Mouse (Mus musculus): ENCODE data around the gene 1700015F17Rik. TPM values are rescaled to one million over a fixed set of nuclear protein-coding genes. Genes with fewer than 3 reads are reported as not detected.

The 1700015F17Rik gene
- polyA plus RNA-seq, 1 experiment from 2014 or later = not detected

GRCm38 (mm10) chr5:5494269-5495005, 15.5 kb upstream of the 1700015F17Rik start:
- Histone ChIP-seq H3K27me3 (ENCODE audit: low read depth, poor library complexity, severe bottlenecking) (peaks cover 8% of the 10 kb centered on the region; the same call in 1 of the 2 replicates), H3K9me3 (replicated peaks) (no peaks in the 10 kb centered on the region), H3K4me3 (no peak overlapping the region), H3K4me1 (no peaks in the 10 kb centered on the region), H3K27ac (no peak overlapping the region), H3K36me3 (no peaks in the 10 kb centered on the region)
- peak; percentile 42 for DNase-seq (ENCODE audit: low spot score)
- WGBS = 41% methylated on average over 16 of the region's 16 CpGs

GRCm38 (mm10) chr5:5492163-5492562, 13.2 kb upstream of the 1700015F17Rik start:
- no peaks in the 10 kb centered on the region for H3K9me3 ChIP-seq (replicated peaks)
- no peaks in the 10 kb centered on the region for H3K36me3 ChIP-seq
- no peak overlapping the region for H3K4me3 ChIP-seq
- 92% methylated on average over 4 of the region's 4 CpGs for WGBS
- DNase-seq (ENCODE audit: low spot score) = no peak
- H3K27me3 ChIP-seq (ENCODE audit: low read depth, poor library complexity, severe bottlenecking) = peaks cover 8% of the 10 kb centered on the region; the same call in 1 of the 2 replicates
- H3K27ac ChIP-seq = no peak overlapping the region
- no peaks in the 10 kb centered on the region for H3K4me1 ChIP-seq

- no peaks in the 10 kb centered on the region for H3K9me3 ChIP-seq (replicated peaks)
- H3K27me3 ChIP-seq (ENCODE audit: low read depth, poor library complexity, severe bottlenecking) = no peaks in the 10 kb centered on the region
- H3K27ac ChIP-seq = no peak overlapping the region
- no peaks in the 10 kb centered on the region for H3K4me1 ChIP-seq
- H3K36me3 ChIP-seq = no peaks in the 10 kb centered on the region
- H3K4me3 ChIP-seq = no peak overlapping the region
- 48% methylated on average over 3 of the region's 3 CpGs for WGBS
- DNase-seq (ENCODE audit: low spot score) = no peak
Observed at GRCm38 (mm10) chr5:5486071-5486470, 7.1 kb upstream of the 1700015F17Rik start.

GRCm38 (mm10) chr5:5483254-5483858, 4.4 kb upstream of the 1700015F17Rik start:
- Histone ChIP-seq H3K9me3 (replicated peaks) (no peaks in the 10 kb centered on the region), H3K4me3 (no peak overlapping the region), H3K4me1 (no peaks in the 10 kb centered on the region), H3K36me3 (no peaks in the 10 kb centered on the region), H3K27me3 (ENCODE audit: low read depth, poor library complexity, severe bottlenecking) (no peaks in the 10 kb centered on the region), H3K27ac (no peak overlapping the region)
- 77% methylated on average over 9 of the region's 9 CpGs for WGBS
- no peak for DNase-seq (ENCODE audit: low spot score)

GRCm38 (mm10) chr5:5481662-5482061, 2.7 kb upstream of the 1700015F17Rik start:
- no peak overlapping the region for H3K27ac ChIP-seq
- H3K36me3 ChIP-seq = no peaks in the 10 kb centered on the region
- H3K9me3 ChIP-seq (replicated peaks) = no peaks in the 10 kb centered on the region
- WGBS = 6% methylated on average over 1 of the region's 1 CpGs
- H3K27me3 ChIP-seq (ENCODE audit: low read depth, poor library complexity, severe bottlenecking) = no peaks in the 10 kb centered on the region
- H3K4me3 ChIP-seq = no peak overlapping the region
- H3K4me1 ChIP-seq = no peaks in the 10 kb centered on the region
- no peak for DNase-seq (ENCODE audit: low spot score)

GRCm38 (mm10) chr5:5476133-5476532, 2.8 kb downstream of the 1700015F17Rik start:
- no peak for DNase-seq (ENCODE audit: low spot score)
- no peaks in the 10 kb centered on the region for H3K9me3 ChIP-seq (replicated peaks)
- no peaks in the 10 kb centered on the region for H3K36me3 ChIP-seq
- H3K27me3 ChIP-seq (ENCODE audit: low read depth, poor library complexity, severe bottlenecking) = no peaks in the 10 kb centered on the region
- H3K4me3 ChIP-seq = no peak overlapping the region
- no peaks in the 10 kb centered on the region for H3K4me1 ChIP-seq
- H3K27ac ChIP-seq = no peak overlapping the region
- 90% methylated on average over 4 of the region's 4 CpGs for WGBS

GRCm38 (mm10) chr5:5465256-5465655, 13.7 kb downstream of the 1700015F17Rik start:
- Histone ChIP-seq H3K36me3 (no peaks in the 10 kb centered on the region), H3K4me1 (no peaks in the 10 kb centered on the region), H3K27me3 (ENCODE audit: low read depth, poor library complexity, severe bottlenecking) (no peaks in the 10 kb centered on the region), H3K4me3 (no peak overlapping the region), H3K27ac (no peak overlapping the region), H3K9me3 (replicated peaks) (no peaks in the 10 kb centered on the region)
- DNase-seq (ENCODE audit: low spot score) = no peak
- 75% methylated on average over 1 of the region's 1 CpGs for WGBS

GRCm38 (mm10) chr5:5431746-5432438, 47.1 kb downstream of the 1700015F17Rik start:
- Histone ChIP-seq H3K27ac (no peak overlapping the region), H3K36me3 (no peaks in the 10 kb centered on the region), H3K27me3 (ENCODE audit: low read depth, poor library complexity, severe bottlenecking) (no peaks in the 10 kb centered on the region), H3K4me1 (no peaks in the 10 kb centered on the region), H3K4me3 (no peak overlapping the region), H3K9me3 (replicated peaks) (no peaks in the 10 kb centered on the region)
- WGBS = 80% methylated on average over 5 of the region's 5 CpGs
- no peak for DNase-seq (ENCODE audit: low spot score)

- Histone ChIP-seq H3K9me3 (replicated peaks) (0 out of 2 replicates have a peak, but pooled peaks cover 2% of the 10 kb centered on the region), H3K4me1 (no peaks in the 10 kb centered on the region), H3K4me3 (no peak overlapping the region), H3K36me3 (no peaks in the 10 kb centered on the region), H3K27ac (no peak overlapping the region), H3K27me3 (ENCODE audit: low read depth, poor library complexity, severe bottlenecking) (no peaks in the 10 kb centered on the region)
- 80% methylated on average over 6 of the region's 6 CpGs for WGBS
- DNase-seq (ENCODE audit: low spot score) = no peak
Observed at GRCm38 (mm10) chr5:5423723-5424171, 55.2 kb downstream of the 1700015F17Rik start.

GRCm38 (mm10) chr5:5423081-5423480, 55.9 kb downstream of the 1700015F17Rik start:
- Histone ChIP-seq H3K27me3 (ENCODE audit: low read depth, poor library complexity, severe bottlenecking) (no peaks in the 10 kb centered on the region), H3K36me3 (no peaks in the 10 kb centered on the region), H3K4me1 (no peaks in the 10 kb centered on the region), H3K4me3 (no peak overlapping the region), H3K27ac (no peak overlapping the region), H3K9me3 (replicated peaks) (0 out of 2 replicates have a peak, but pooled peaks cover 2% of the 10 kb centered on the region)
- 97% methylated on average over 4 of the region's 4 CpGs for WGBS
- DNase-seq (ENCODE audit: low spot score) = no peak

GRCm38 (mm10) chr5:5421439-5421838, 57.5 kb downstream of the 1700015F17Rik start:
- H3K4me1 ChIP-seq = no peaks in the 10 kb centered on the region
- H3K27me3 ChIP-seq (ENCODE audit: low read depth, poor library complexity, severe bottlenecking) = no peaks in the 10 kb centered on the region
- WGBS = 90% methylated on average over 2 of the region's 2 CpGs
- H3K4me3 ChIP-seq = no peak overlapping the region
- no peaks in the 10 kb centered on the region for H3K36me3 ChIP-seq
- DNase-seq (ENCODE audit: low spot score) = no peak
- no peak overlapping the region for H3K27ac ChIP-seq
- H3K9me3 ChIP-seq (replicated peaks) = 0 out of 2 replicates have a peak, but pooled peaks cover 2% of the 10 kb centered on the region

GRCm38 (mm10) chr5:5419992-5420455, 58.9 kb downstream of the 1700015F17Rik start, which contains the start of gene Cdk14:
Gene Cdk14, minus strand, starts transcription at chr5:5420312.
- H3K4me3 ChIP-seq = no peak within 1 kb of the TSS
- 87% methylated on average over 9 of the region's 9 CpGs for WGBS
- no peaks in the 10 kb centered on the region for H3K27me3 ChIP-seq (ENCODE audit: low read depth, poor library complexity, severe bottlenecking)
- DNase-seq (ENCODE audit: low spot score) = no peak
- H3K4me1 ChIP-seq = no peaks in the 10 kb centered on the region
- H3K36me3 ChIP-seq = no peaks in the 10 kb centered on the region
- H3K27ac ChIP-seq = no peak within 1 kb of the TSS
- H3K9me3 ChIP-seq (replicated peaks) = 0 out of 2 replicates have a peak, but pooled peaks cover 2% of the 10 kb centered on the region

GRCm38 (mm10) chr5:5419253-5419652, 59.7 kb downstream of the 1700015F17Rik start:
- Histone ChIP-seq H3K36me3 (no peaks in the 10 kb centered on the region), H3K9me3 (replicated peaks) (0 out of 2 replicates have a peak, but pooled peaks cover 2% of the 10 kb centered on the region), H3K27ac (no peak overlapping the region), H3K4me3 (no peak overlapping the region), H3K27me3 (ENCODE audit: low read depth, poor library complexity, severe bottlenecking) (no peaks in the 10 kb centered on the region), H3K4me1 (no peaks in the 10 kb centered on the region)
- no peak for DNase-seq (ENCODE audit: low spot score)
- WGBS = 93% methylated on average over 1 of the region's 1 CpGs

Data from limb, embryonic 10.5 days (tissue).